Mouse (Mus musculus): ENCODE measurements around the gene Nebl. TPM values are rescaled to one million over a fixed set of nuclear protein-coding genes. Genes with fewer than 3 reads are reported as not detected.

Gene Nebl
- total and polyA plus RNA-seq, 3 experiments = 4.7 to 5.4 TPM; not detected in 1

- H3K4me1 ChIP-seq (ENCODE audit: control insufficient read depth in 1 of 2, insufficient read depth in 2 of 2, low read length in 2 of 2) = no peaks in the 10 kb centered on the region
- no peak overlapping the region for H3K4me3 ChIP-seq (ENCODE audit: control insufficient read depth in 1 of 2, insufficient read depth in 1 of 2, low read depth in 2 of 2, low read length in 2 of 2)
- DNase-seq (ENCODE audit: low read depth, low spot score) = no peak
Measured at GRCm38 (mm10) chr2:17729770-17730647, 1.3 kb downstream of the Nebl start.

DNA sequence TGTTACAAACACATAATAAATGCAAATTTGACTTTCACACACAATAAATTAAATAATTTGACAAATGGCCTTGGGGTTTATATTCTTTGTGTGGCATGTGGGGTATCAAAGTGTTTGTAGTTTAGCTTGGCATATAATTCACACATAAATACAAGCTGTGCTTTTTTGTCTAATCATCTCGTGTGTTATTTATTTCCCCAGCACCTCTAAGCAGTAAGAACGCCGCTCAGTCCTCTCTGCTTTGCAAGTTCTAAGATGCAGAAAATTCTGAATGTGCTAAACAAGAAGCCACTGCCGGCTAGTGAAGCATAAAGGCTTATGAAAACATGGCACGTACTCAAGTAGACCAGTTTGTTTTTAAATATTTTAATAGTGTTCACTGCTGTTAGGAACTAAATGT lies 6.9 kb downstream of the Nebl start:
- Histone ChIP-seq H3K27me3 (ENCODE audit: control insufficient read depth in 1 of 2, insufficient read depth in 2 of 2, low read length in 2 of 2) (no peaks in the 10 kb centered on the region), H3K4me1 (ENCODE audit: control insufficient read depth in 1 of 2, insufficient read depth in 2 of 2, low read length in 2 of 2) (no peaks in the 10 kb centered on the region), H3K9me3 (replicated peaks; ENCODE audit: insufficient read depth, low read length) (no peaks in the 10 kb centered on the region), H3K4me3 (ENCODE audit: control insufficient read depth in 1 of 2, insufficient read depth in 1 of 2, low read depth in 2 of 2, low read length in 2 of 2) (no peak overlapping the region), H3K79me2 (ENCODE audit: control insufficient read depth, insufficient read depth, low read length, poor library complexity) (no peaks in the 10 kb centered on the region), H3K36me3 (ENCODE audit: control insufficient read depth in 1 of 2, insufficient read depth in 2 of 2, low read length in 2 of 2) (no peaks in the 10 kb centered on the region), H3K9ac (ENCODE audit: control insufficient read depth, low read depth, low read length, poor library complexity, severe bottlenecking) (no peak overlapping the region), H3K27ac (ENCODE audit: control insufficient read depth, low read depth, low read length) (no peak overlapping the region)
- no peak for DNase-seq (ENCODE audit: low read depth, low spot score)
- TF ChIP-seq ZNF384 (IDR thresholded peaks at IDR 0.05; ENCODE audit: low read depth, low read length) (no peak), RAD21 (IDR thresholded peaks at IDR 0.05; ENCODE audit: low read depth, low read length) (no peak), RCOR1 (IDR thresholded peaks at IDR 0.05; ENCODE audit: low read depth, low read length) (no peak), ZKSCAN1 (IDR thresholded peaks at IDR 0.05; ENCODE audit: low read depth, low read length) (no peak), ZC3H11A (IDR thresholded peaks at IDR 0.05; ENCODE audit: low read depth, low read length) (no peak), MYC (IDR thresholded peaks at IDR 0.05; ENCODE audit: low read depth, low read length) (no peak), TAL1 (IDR thresholded peaks at IDR 0.05; ENCODE audit: low read length) (no peak), UBTF (IDR thresholded peaks at IDR 0.05; ENCODE audit: borderline replicate concordance, insufficient read depth, low read depth, low read length) (no peak), CTCF (IDR thresholded peaks at IDR 0.05 in 2 of 3, conservative IDR thresholded peaks at IDR 0.05 in 1 of 3; ENCODE audit: control insufficient read depth in 1 of 3, insufficient read depth in 1 of 3, low read depth in 2 of 3, low read length in 3 of 3, poor library complexity in 1 of 3, severe bottlenecking in 1 of 3) (no peak), SMC3 (IDR thresholded peaks at IDR 0.05; ENCODE audit: low read depth, low read length) (no peak), MAX (IDR thresholded peaks at IDR 0.05; ENCODE audit: low read length) (no peak), GABPA (IDR thresholded peaks at IDR 0.05; ENCODE audit: low read depth, low read length) (no peak), POLR2A (IDR thresholded peaks at IDR 0.05; ENCODE audit: control insufficient read depth in 1 of 2, insufficient read depth in 1 of 2, low read depth in 1 of 2, low read length in 2 of 2, poor library complexity in 1 of 2) (no peak), ETS1 (IDR thresholded peaks at IDR 0.05; ENCODE audit: low read depth, low read length) (no peak), HCFC1 (IDR thresholded peaks at IDR 0.05; ENCODE audit: low read depth, low read length) (no peak), NELFE (IDR thresholded peaks at IDR 0.05; ENCODE audit: low read depth, low read length) (no peak), USF1 (IDR thresholded peaks at IDR 0.05; ENCODE audit: low read depth, low read length) (no peak)

More at GRCm38 (mm10) chr2:17729770-17730647, 1.3 kb downstream of the Nebl start:
- no peaks in the 10 kb centered on the region for H3K79me2 ChIP-seq (ENCODE audit: control insufficient read depth, insufficient read depth, low read length, poor library complexity)
- no peaks in the 10 kb centered on the region for H3K36me3 ChIP-seq (ENCODE audit: control insufficient read depth in 1 of 2, insufficient read depth in 2 of 2, low read length in 2 of 2)
- no peak overlapping the region for H3K9ac ChIP-seq (ENCODE audit: control insufficient read depth, low read depth, low read length, poor library complexity, severe bottlenecking)
- H3K27me3 ChIP-seq (ENCODE audit: control insufficient read depth in 1 of 2, insufficient read depth in 2 of 2, low read length in 2 of 2) = no peaks in the 10 kb centered on the region
- no peaks in the 10 kb centered on the region for H3K9me3 ChIP-seq (replicated peaks; ENCODE audit: insufficient read depth, low read length)
- TF ChIP-seq MXI1 (IDR thresholded peaks at IDR 0.05; ENCODE audit: low read depth, low read length) (no peak), MEF2A (IDR thresholded peaks at IDR 0.05; ENCODE audit: extremely low read depth, insufficient replicate concordance, low read depth, low read length, poor library complexity, severe bottlenecking) (no peak), ZKSCAN1 (IDR thresholded peaks at IDR 0.05; ENCODE audit: low read depth, low read length) (no peak), RCOR1 (IDR thresholded peaks at IDR 0.05; ENCODE audit: low read depth, low read length) (no peak), SMC3 (IDR thresholded peaks at IDR 0.05; ENCODE audit: low read depth, low read length) (no peak), GABPA (IDR thresholded peaks at IDR 0.05; ENCODE audit: low read depth, low read length) (no peak), UBTF (IDR thresholded peaks at IDR 0.05; ENCODE audit: borderline replicate concordance, insufficient read depth, low read depth, low read length) (no peak), NRF1 (IDR thresholded peaks at IDR 0.05; ENCODE audit: insufficient read depth, low read depth, low read length, poor library complexity, severe bottlenecking) (no peak), POLR2AphosphoS5 (IDR thresholded peaks at IDR 0.05; ENCODE audit: borderline replicate concordance, low read depth, low read length) (no peak), MAFK (IDR thresholded peaks at IDR 0.05; ENCODE audit: borderline replicate concordance, low read depth, low read length) (no peak), TAL1 (IDR thresholded peaks at IDR 0.05; ENCODE audit: low read length) (no peak), HCFC1 (IDR thresholded peaks at IDR 0.05; ENCODE audit: low read depth, low read length) (no peak), E2F4 (IDR thresholded peaks at IDR 0.05; ENCODE audit: borderline replicate concordance, low read depth, low read length) (no peak), POLR2A (IDR thresholded peaks at IDR 0.05; ENCODE audit: control insufficient read depth in 1 of 2, insufficient read depth in 1 of 2, low read depth in 1 of 2, low read length in 2 of 2, poor library complexity in 1 of 2) (no peak), KAT2A (conservative IDR thresholded peaks at IDR 0.05; ENCODE audit: low read depth, low read length) (no peak), USF1 (IDR thresholded peaks at IDR 0.05; ENCODE audit: low read depth, low read length) (no peak), POLR2AphosphoS2 (IDR thresholded peaks at IDR 0.05; ENCODE audit: low read length) (no peak)
- H3K27ac ChIP-seq (ENCODE audit: control insufficient read depth, low read depth, low read length) = no peak overlapping the region
